Mouse (Mus musculus): ENCODE measurements around the gene Dlgap5. TPM values are rescaled to one million over a fixed set of nuclear protein-coding genes. Genes with fewer than 3 reads are reported as not detected.

Gene Dlgap5
- polyA plus RNA-seq, 1 experiment = 11.5 TPM

GRCm38 (mm10) chr14:47346715-47347114 lies 71.5 kb downstream of the Dlgap5 start:
- no peak for DNase-seq (ENCODE audit: low read depth)
- TF ChIP-seq CTCF (IDR thresholded peaks at IDR 0.05; ENCODE audit: borderline replicate concordance, extremely low read depth, insufficient read depth, insufficient read length) = no peak
- TF ChIP-seq POLR2A (IDR thresholded peaks at IDR 0.05; ENCODE audit: borderline replicate concordance, extremely low read depth, insufficient read depth, insufficient read length, poor library complexity, severe bottlenecking) = no peak

- TF ChIP-seq POLR2A (IDR thresholded peaks at IDR 0.05; ENCODE audit: borderline replicate concordance, extremely low read depth, insufficient read depth, insufficient read length, poor library complexity, severe bottlenecking) (no peak), CTCF (IDR thresholded peaks at IDR 0.05; ENCODE audit: borderline replicate concordance, extremely low read depth, insufficient read depth, insufficient read length) (no peak)
- DNase-seq (ENCODE audit: low read depth) = peak; percentile 50
Measured at GRCm38 (mm10) chr14:47341811-47342291, 76.4 kb downstream of the Dlgap5 start.

- TF ChIP-seq POLR2A (IDR thresholded peaks at IDR 0.05; ENCODE audit: borderline replicate concordance, extremely low read depth, insufficient read depth, insufficient read length, poor library complexity, severe bottlenecking) (no peak), CTCF (IDR thresholded peaks at IDR 0.05; ENCODE audit: borderline replicate concordance, extremely low read depth, insufficient read depth, insufficient read length) (no peak)
- DNase-seq (ENCODE audit: low read depth) = no peak
Measured at GRCm38 (mm10) chr14:47340231-47340925, 77.8 kb downstream of the Dlgap5 start.

Other genes with a start within 250 kb of the Dlgap5 start
- 3.0 and 3.4 TPM in 2 replicates for gene Gch1, start 229.0 kb downstream of the Dlgap5 start, polyA plus RNA-seq (2012; rRNA removed)
- gene Wdhd1, start 141.6 kb downstream of the Dlgap5 start, polyA plus RNA-seq (2012; rRNA removed) = 15.3 and 15.9 TPM in 2 replicates
- 6.7 and 9.9 TPM in 2 replicates for gene Socs4, start 141.5 kb downstream of the Dlgap5 start, polyA plus RNA-seq (2012; rRNA removed)
- gene Mapk1ip1l, start 120.1 kb downstream of the Dlgap5 start, polyA plus RNA-seq (2012; rRNA removed) = 49.8 and 60.3 TPM in 2 replicates
- gene Lgals3, start 50.7 kb downstream of the Dlgap5 start, polyA plus RNA-seq (2012; rRNA removed) = 2.5 and 3.5 TPM in 2 replicates
- gene Fbxo34, start 32.0 kb upstream of the Dlgap5 start, polyA plus RNA-seq (2012; rRNA removed) = 20.1 and 23.4 TPM in 2 replicates
- 14.6 and 15.4 TPM in 2 replicates for gene Atg14, start 152.2 kb upstream of the Dlgap5 start, polyA plus RNA-seq (2012; rRNA removed)
- 47.6 and 61.4 TPM in 2 replicates for gene Ktn1, start 230.0 kb upstream of the Dlgap5 start, polyA plus RNA-seq (2012; rRNA removed)

Data from brain, embryonic 14.5 days (tissue).